Mouse (Mus musculus): ENCODE measurements around the gene Gm10037. TPM values are rescaled to one million over a fixed set of nuclear protein-coding genes. Genes with fewer than 3 reads are reported as not detected.
"Not testable (repeated sequence)": the region's sequence is repeated elsewhere in the genome, so short reads cannot be mapped to it uniquely, and the experiment has no call there.

Gm10037 gene
- total RNA-seq, 4 experiments from 2014 or later = 10.6 to 13.8 (median 12.9) TPM

DNA sequence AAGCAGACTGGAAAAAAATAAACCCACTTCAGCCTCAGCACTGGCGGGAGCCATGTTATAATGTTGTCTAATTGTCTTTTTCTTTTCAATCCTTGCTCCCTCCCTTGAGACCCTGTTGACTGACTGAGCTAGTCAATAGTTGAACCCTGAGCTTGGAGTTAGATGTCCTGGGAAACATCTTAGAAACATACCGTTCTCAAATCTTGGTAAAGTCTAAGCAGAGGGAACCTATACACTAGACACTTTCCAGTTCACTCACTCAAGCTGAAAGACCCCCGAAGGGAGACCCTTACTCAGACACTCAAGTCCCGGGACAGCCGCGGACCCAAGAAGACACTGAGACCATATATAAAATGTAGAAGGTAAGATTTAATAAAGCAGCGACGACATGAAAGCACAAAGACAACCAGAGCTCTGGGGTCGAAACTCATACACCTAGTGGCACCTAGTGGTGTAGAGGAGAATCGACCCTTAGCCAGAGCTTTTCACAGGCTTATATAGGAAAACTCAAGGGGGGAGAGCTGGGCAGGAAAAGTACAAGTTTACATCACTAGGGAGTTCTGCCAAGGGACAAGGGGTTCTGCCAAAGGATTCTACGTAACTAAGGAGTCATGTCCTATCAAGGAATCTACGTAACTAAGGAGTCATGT, 45.3 kb downstream of the Gm10037 start:
- DNase-seq (ENCODE audit: low spot score in 2 of 2) = not testable (repeated sequence)

DNA sequence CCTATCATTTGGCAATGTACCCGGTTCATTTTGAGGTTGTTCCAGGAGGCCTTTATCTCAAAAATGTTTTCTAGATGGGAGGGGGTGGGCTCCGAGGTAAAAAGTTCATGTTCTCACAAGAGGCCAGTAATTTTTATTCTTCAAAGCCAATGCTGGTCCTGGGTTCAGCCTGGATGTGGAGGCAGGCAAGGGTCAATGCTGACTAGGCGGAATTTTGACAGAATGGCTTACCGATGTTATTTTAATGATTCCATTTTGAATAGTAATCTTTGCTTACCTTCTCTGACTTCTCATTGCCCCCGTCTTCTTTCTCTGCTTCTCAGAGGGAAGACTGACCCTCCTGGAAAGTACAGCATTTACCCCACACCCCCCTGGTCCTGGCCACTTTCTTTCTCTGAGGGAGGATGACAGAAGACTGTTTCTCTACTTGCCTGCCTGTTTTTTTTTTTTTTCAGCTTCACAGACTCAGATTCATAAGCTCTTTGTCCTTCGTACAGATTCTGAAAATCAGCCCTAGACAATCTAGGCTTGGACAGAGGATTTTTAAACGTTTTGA, 45.9 kb downstream of the Gm10037 start:
- no peak for DNase-seq (ENCODE audit: low spot score in 2 of 2)

DNA sequence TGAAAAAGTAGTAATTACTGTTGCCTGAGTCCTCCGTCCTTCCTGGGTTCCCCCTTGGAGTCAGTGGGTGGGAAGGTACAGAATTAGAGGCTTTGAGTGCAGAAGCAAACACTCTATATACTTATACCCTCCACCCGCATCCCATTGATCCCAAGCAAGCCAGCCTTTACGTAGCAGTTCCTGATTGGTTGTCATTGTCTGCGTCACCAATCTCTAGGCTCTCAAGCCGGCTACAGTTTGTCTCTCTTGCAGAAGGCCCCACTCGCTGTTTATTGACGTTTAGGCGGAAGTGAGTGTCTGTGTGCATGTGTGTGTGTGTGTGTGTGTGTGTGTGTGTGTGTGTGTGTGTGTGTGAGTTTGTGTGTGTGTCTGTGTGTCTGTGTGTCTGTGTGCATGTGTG, 53.1 kb downstream of the Gm10037 start:
- no peak for DNase-seq (ENCODE audit: low spot score in 2 of 2)

Other genes starting within 250 kb of the Gm10037 start
- gene Zfp729b, start 221.4 kb upstream of the Gm10037 start, total RNA-seq (2022) = 10 to 100 TPM in 1 of 4 experiments, 1 to 10 TPM in 3; 8.7 to 10.2 (median 9.1) TPM
- 1 to 10 TPM in 3 of 4 experiments, not detected in 1; 1.1 to 2.5 (median 1.7) TPM for gene Gm49345, start 193.3 kb upstream of the Gm10037 start, total RNA-seq (2022)
- 10 to 100 TPM in 3 of 4 experiments, 1 to 10 TPM in 1; 9.2 to 12.6 (median 10.6) TPM for gene Zfp729a, start 193.3 kb upstream of the Gm10037 start, total RNA-seq (2022)
- 10 to 100 TPM; 21.2 to 33.3 (median 30.4) TPM for gene Zfp738, start 144.0 kb upstream of the Gm10037 start, total RNA-seq (2022)
- 10 to 100 TPM; 12.4 to 20.6 (median 16.4) TPM for gene Zfp65, start 101.9 kb upstream of the Gm10037 start, total RNA-seq (2022)
- gene Zfp85, start 75.9 kb upstream of the Gm10037 start, total RNA-seq (2022) = 1 to 10 TPM; 4.5 to 7.8 (median 7.0) TPM
- 1 to 10 TPM; 3.5 to 7.2 (median 5.1) TPM for gene Zfp493, start 51.4 kb upstream of the Gm10037 start, total RNA-seq (2022)
- gene Zfp273, start 17.4 kb upstream of the Gm10037 start, total RNA-seq (2022) = 1 to 10 TPM; 7.6 to 9.3 (median 8.5) TPM
- not detected for gene BC048507, start 32.2 kb downstream of the Gm10037 start, total RNA-seq (2022)

Measured in layer of hippocampus, adult 8-10 months (tissue).